ENCODE assay signal across 9 mouse cellular contexts in genomic region chr11:103840834-103841233, GRCm38 (mm10).
DNase-seq lines count a peak whose midpoint lies in the region; ATAC-seq and TF ChIP-seq lines count a peak whose summit lies in the region.
"Had no signal": no experiment of that assay in that cellular context is flagged by ENCODE, and none has a peak within 500 bp of the region (broad histone marks: within the 10 kb centered on the region; RNA-seq: fewer than 3 reads in every experiment).

No protein-coding gene starts in this region.

- H3K4me2 ChIP-seq in forebrain, embryonic 14.5 days (ENCODE audit: low read length): peak overlapping the region; percentile 42
- no peak overlapping the region for H3K4me2 ChIP-seq in limb, embryonic 14.5 days (replicated peaks; ENCODE audit: low read depth, low read length, severe bottlenecking)

- no peak overlapping the region for H3K4me3 ChIP-seq in cerebellum, adult 2 months (replicated peaks; ENCODE audit: insufficient read depth, low read depth, low read length)
- H3K4me3 ChIP-seq in forebrain, embryonic 14.5 days (ENCODE audit: low read depth, low read length): no peak overlapping the region
- H3K4me3 ChIP-seq in limb, embryonic 14.5 days (replicated peaks; ENCODE audit: low read length): no peak overlapping the region

- peak overlapping the region; percentile 21; the same call in 1 of the 2 replicates for H3K27ac ChIP-seq in cerebellum, adult 2 months (ENCODE audit: insufficient read depth, low read length)
- H3K27ac ChIP-seq in forebrain, embryonic 14.5 days (ENCODE audit: low read depth, low read length): peak overlapping the region; percentile 89
- peak overlapping the region; percentile 49; the same call in 1 of the 2 replicates for H3K27ac ChIP-seq in limb, embryonic 14.5 days (replicated peaks; ENCODE audit: low read depth, low read length)

- no peaks in the 10 kb centered on the region for H3K9me3 ChIP-seq in forebrain, embryonic 14.5 days (replicated peaks; ENCODE audit: control insufficient read depth, low read length)
- H3K9me3 ChIP-seq in limb, embryonic 14.5 days (ENCODE audit: control insufficient read depth, low read length): no peaks in the 10 kb centered on the region

- peaks cover 3% of the 10 kb centered on the region; the same call in 1 of the 2 replicates for H3K4me1 ChIP-seq in cerebellum, adult 2 months (ENCODE audit: control insufficient read depth, insufficient read depth, low read length)
- peaks cover 15% of the 10 kb centered on the region for H3K4me1 ChIP-seq in forebrain, embryonic 14.5 days (ENCODE audit: control insufficient read depth, insufficient read depth, low read length)
- H3K4me1 ChIP-seq in limb, embryonic 14.5 days (ENCODE audit: control insufficient read depth, insufficient read depth, low read length): peaks cover 9% of the 10 kb centered on the region

- ATAC-seq in cerebellum, adult (ENCODE audit: insufficient number of reproducible peaks, low FRiP score, low TSS enrichment): no peak
- ATAC-seq in forebrain, embryonic 14.5 days: peak; percentile 90
- no peak for ATAC-seq in limb, embryonic 14.5 days (ENCODE audit: low FRiP score, low read depth)

- H3K27me3 ChIP-seq in cerebellum, adult 2 months (ENCODE audit: control insufficient read depth, insufficient read depth, low read length): no peaks in the 10 kb centered on the region
- no peaks in the 10 kb centered on the region for H3K27me3 ChIP-seq in forebrain, embryonic 14.5 days (replicated peaks; ENCODE audit: control insufficient read depth, insufficient read depth, low read length)
- H3K27me3 ChIP-seq in limb, embryonic 14.5 days (ENCODE audit: control insufficient read depth, insufficient read depth, low read length): no peaks in the 10 kb centered on the region

- 44% methylated on average over 11 of the region's 11 CpGs for WGBS in cerebellum, adult 2 months
- 2% methylated on average over 11 of the region's 11 CpGs for WGBS in forebrain, embryonic 14.5 days
- 4% methylated on average over 11 of the region's 11 CpGs for WGBS in limb, embryonic 14.5 days

- no peaks in the 10 kb centered on the region for H3K36me3 ChIP-seq in forebrain, embryonic 14.5 days (ENCODE audit: control insufficient read depth, insufficient read depth, low read length)
- H3K36me3 ChIP-seq in limb, embryonic 14.5 days (ENCODE audit: control insufficient read depth, insufficient read depth, low read length): 0 out of 2 replicates have a peak, but pooled peaks cover 8% of the 10 kb centered on the region

- no peak for TF ChIP-seq POLR2A in cerebellum, adult 2 months (IDR thresholded peaks at IDR 0.05; ENCODE audit: borderline replicate concordance, insufficient read depth, low read length)
- no peak for TF ChIP-seq POLR2A in limb, embryonic 14.5 days (IDR thresholded peaks at IDR 0.05; ENCODE audit: borderline replicate concordance, extremely low read depth, insufficient read depth, insufficient read length)

- peak overlapping the region; percentile 1; the same call in 1 of the 2 replicates for H3K9ac ChIP-seq in forebrain, embryonic 14.5 days (ENCODE audit: low read length)
- no peak overlapping the region for H3K9ac ChIP-seq in limb, embryonic 14.5 days (ENCODE audit: low read depth, low read length, severe bottlenecking)

- DNase-seq in cerebellum, adult 2 months: peak in 1 of 2 experiments; percentile 30
- peak; percentile 94 for DNase-seq in R1 (ENCODE audit: low read depth, low spot score)
- peak; percentile 89 for DNase-seq in forebrain, embryonic 14.5 days (ENCODE audit: low spot score)
- DNase-seq in limb, embryonic 14.5 days (ENCODE audit: low spot score): no peak
- DNase-seq in thymus, postnatal 25 days: no peak
- DNase-seq in lung, postnatal 4 days: no peak
- DNase-seq in natural killer cell, adult 2 months (ENCODE audit: low spot score in 2 of 2): no peak
- DNase-seq: kidney, adult 18-20 months had no signal

- no peak for TF ChIP-seq CTCF in cerebellum, adult 2 months (IDR thresholded peaks at IDR 0.05; ENCODE audit: borderline replicate concordance, insufficient read depth, low read depth, low read length)

Comparison
In these comparisons a context has a peak if more than half of its experiments do, and no peak if none do; other contexts are left out.
1. DNase-seq: peak in R1 (single experiment) and forebrain, embryonic 14.5 days (single experiment); none in limb, embryonic 14.5 days (single experiment), thymus, postnatal 25 days (single experiment), lung, postnatal 4 days (0 of 2) and natural killer cell, adult 2 months (0 of 2).
2. H3K27ac ChIP-seq: peak in every context shown above with its lines; median percentile 89 in forebrain, embryonic 14.5 days; 49 in limb, embryonic 14.5 days; 21 in cerebellum, adult 2 months.